Mouse (Mus musculus) cerebellum, adult 2 months (tissue): ENCODE measurements at regions not wholly inside any gene's neighbourhood (a gene's known extent, or its start where the extent isn't known, plus 50 kb on each side); places are given as distances from the start of the nearest gene placed in this dataset.

Experiments used
- DNase-seq, 2 experiments: peaks; one replicate each; pipeline ENCODE4 v3.0.0; 2021
- H3K27ac ChIP-seq: fragments of 200-500 bp; 2 replicates; pipeline ENCODE4 v1.5.1; 2012; ENCODE audit warnings: low read length, control low read depth, inconsistent platforms; ENCODE audit not compliant: insufficient read depth
- H3K27me3 ChIP-seq: fragments of 200-500 bp; 2 replicates; pipeline ENCODE4 v1.6.1; 2012; ENCODE audit warnings: inconsistent platforms, mild to moderate bottlenecking, low read length, moderate library complexity; ENCODE audit not compliant: control insufficient read depth, insufficient read depth
- H3K4me1 ChIP-seq: fragments of 200-500 bp; 2 replicates; pipeline ENCODE4 v1.6.1; 2011; ENCODE audit warnings: low read length; ENCODE audit not compliant: control insufficient read depth, insufficient read depth
- H3K4me3 ChIP-seq: fragments of 200-500 bp; replicated peaks from 2 replicates; pipeline ENCODE3; 2011; ENCODE audit warnings: mild to moderate bottlenecking, low read depth, low read length, control low read depth; ENCODE audit not compliant: insufficient read depth
- CTCF ChIP-seq: fragments of 200-500 bp; IDR thresholded peaks from 2 replicates; pipeline ENCODE4 v1.5.1; 2011; ENCODE audit warnings: low read depth, mild to moderate bottlenecking, control low read depth, low read length, moderate library complexity, borderline replicate concordance; ENCODE audit not compliant: insufficient read depth
- POLR2A ChIP-seq: fragments of 200-500 bp; IDR thresholded peaks from 2 replicates; pipeline ENCODE4 v1.6.1; 2011; ENCODE audit warnings: low read length, control low read depth, borderline replicate concordance; ENCODE audit not compliant: insufficient read depth
- WGBS: fragments of 180-500 bp; shearing (Covaris S2); methylation state at CpG from one replicate; pipeline ENCODE4 v1.1.7; 2018; 5-methylcytosine and 5-hydroxymethylcytosine counted together

DNA sequence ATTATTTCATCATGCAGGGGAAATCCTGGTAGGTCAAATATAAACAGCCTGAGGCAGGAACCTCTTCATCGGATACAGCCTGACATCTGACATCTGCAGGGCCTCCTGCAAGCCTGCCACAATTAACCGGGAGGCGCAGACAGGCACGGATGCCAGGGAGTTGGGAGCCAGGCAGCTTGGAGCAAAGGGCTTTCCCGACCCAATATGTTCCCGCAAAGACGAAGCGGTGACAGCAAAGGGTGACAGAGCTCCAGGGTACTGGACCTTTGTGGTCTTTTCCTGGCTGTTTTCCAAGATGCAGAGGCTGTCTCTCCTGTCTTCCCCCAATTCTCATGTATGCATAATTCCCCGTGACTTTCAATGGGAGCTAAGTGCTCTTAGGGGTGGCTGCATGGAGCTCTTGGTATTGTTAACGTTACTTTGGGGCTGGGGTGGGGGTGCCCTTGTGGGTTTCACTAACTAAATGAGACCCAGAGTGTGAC is 55.4 kb upstream of the Lhx8 start:
- TF ChIP-seq POLR2A: no peak
- no peak for TF ChIP-seq CTCF
- DNase-seq: no peak
- H3K4me3 ChIP-seq: no peak overlapping the region
- WGBS: 12% methylated on average over 10 of the region's 10 CpGs
- H3K27me3 ChIP-seq: no peaks in the 10 kb centered on the region
- H3K27ac ChIP-seq: no peak overlapping the region
- no peaks in the 10 kb centered on the region for H3K4me1 ChIP-seq

DNA sequence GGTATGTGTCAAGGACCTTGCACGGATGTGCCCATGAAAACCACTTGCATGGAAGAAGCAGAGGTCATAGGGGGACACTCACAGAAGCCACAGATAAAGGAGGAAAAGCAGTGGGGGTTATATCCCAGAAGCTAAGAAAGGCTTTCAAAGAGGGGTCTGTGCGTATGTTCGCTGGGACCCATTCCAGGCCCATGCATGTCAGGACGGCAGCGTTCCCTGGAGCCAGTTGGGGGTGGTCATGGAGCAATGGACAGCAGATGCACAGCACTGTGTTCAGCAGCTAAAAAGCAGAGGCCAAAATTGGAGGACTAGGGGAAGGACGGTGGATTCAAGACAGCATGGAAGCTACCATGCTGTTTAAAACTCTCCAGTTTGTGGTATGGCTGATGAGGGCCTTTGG is 52.4 kb upstream of the Lhx8 start:
- Histone ChIP-seq H3K4me3 (no peak overlapping the region), H3K27ac (no peak overlapping the region), H3K4me1 (no peaks in the 10 kb centered on the region), H3K27me3 (no peaks in the 10 kb centered on the region)
- DNase-seq: no peak
- TF ChIP-seq POLR2A (no peak), CTCF (no peak)
- 24% methylated on average over 6 of the region's 6 CpGs for WGBS

DNA sequence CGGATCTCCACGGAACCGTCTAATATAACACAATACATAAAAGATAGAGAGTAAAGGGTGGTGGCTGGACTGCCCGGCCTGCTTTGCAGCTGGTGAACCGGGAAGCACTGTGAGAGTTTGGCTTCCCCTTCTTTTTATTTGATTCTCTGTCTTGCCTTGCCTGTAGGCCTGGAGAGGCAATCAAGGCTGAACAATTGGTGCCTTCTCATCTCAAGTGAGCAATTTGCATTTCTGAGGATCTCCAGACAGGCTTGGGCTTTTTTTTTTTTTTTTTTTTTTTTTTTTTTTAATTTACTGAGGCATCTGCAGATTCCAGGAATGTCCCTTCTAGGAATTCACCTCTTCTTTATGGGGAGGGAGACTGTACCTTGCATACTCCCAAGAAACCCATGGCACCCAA is 51.1 kb upstream of the Lhx8 start:
- H3K27me3 ChIP-seq: no peaks in the 10 kb centered on the region
- TF ChIP-seq POLR2A (no peak), CTCF (no peak)
- DNase-seq: no peak
- no peak overlapping the region for H3K27ac ChIP-seq
- no peak overlapping the region for H3K4me3 ChIP-seq
- no peaks in the 10 kb centered on the region for H3K4me1 ChIP-seq
- WGBS: 27% methylated on average over 5 of the region's 5 CpGs
